Mouse (Mus musculus): ENCODE data around the gene Ifit3.
"Not testable (repeated sequence)": the region's sequence is repeated elsewhere in the genome, so short reads cannot be mapped to it uniquely, and the experiment has no call there.

DNA sequence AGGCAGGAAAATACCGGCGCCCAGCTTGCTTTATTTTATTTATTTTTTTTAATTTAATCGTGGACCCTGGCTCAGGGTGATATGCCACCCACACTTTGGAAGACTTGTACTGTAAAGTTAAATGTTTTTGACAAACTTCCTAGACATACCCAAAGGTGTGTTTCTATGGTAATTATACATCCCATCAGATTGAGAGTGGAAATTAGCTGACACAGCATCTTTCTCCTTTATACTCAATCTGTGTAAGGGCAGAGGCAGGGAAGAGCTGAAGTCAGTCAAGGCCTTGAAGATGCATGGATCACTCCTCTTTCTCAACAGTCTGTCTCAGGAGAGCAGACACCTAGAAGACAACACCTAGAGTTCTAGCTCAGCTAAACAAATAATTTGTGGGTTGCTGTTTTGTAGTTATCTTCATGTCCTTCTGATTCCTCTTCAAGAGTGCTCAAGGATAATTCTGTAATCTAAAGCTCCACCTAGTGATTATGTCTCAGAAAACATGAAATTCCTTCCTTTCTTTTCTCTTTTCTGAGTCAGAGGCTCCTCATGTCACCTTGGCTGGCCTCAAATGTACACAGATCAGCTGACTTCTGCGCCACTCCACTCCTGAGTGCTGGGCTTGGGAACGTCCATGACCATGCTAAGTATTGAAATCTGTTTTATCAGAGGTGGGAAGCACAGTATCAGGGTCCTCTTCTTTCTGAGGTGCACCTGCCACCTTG, 2.6 kb downstream of the Ifit3 start:
- not testable (repeated sequence) for TF ChIP-seq POLR2A (IDR thresholded peaks at IDR 0.05; ENCODE audit: borderline replicate concordance, insufficient read depth, low read length); CTCF (IDR thresholded peaks at IDR 0.05; ENCODE audit: borderline replicate concordance, insufficient read depth, low read depth, low read length)
